Mouse (Mus musculus): ENCODE results near the gene C130050O18Rik.

- TF ChIP-seq CTCF (IDR thresholded peaks at IDR 0.05; ENCODE audit: low read depth, low read length), result peak; percentile 100
- TF ChIP-seq GATA1 (IDR thresholded peaks at IDR 0.05; ENCODE audit: borderline replicate concordance, low read length), result no peak
Observed at GRCm38 (mm10) chr5:139364260-139364910, 40.7 kb upstream of the C130050O18Rik start.

Data from G1E (cell line).